Mouse (Mus musculus): ENCODE results near the gene Prame.
A peak's percentile ranks its signal among the peaks of the same experiment; 100 is the strongest.
"Not testable (repeated sequence)": the region's sequence is repeated elsewhere in the genome, so short reads cannot be mapped to it uniquely, and the experiment has no call there.

Prame gene

GRCm38 (mm10) chrX:135569467-135569866 lies 58.0 kb downstream of the Prame start:
- not testable (repeated sequence) for H3K4me3 ChIP-seq (replicated peaks; ENCODE audit: low read length); H3K4me1 ChIP-seq (replicated peaks; ENCODE audit: low read depth, low read length); H3K9me3 ChIP-seq (ENCODE audit: low read length); H3K36me3 ChIP-seq (ENCODE audit: insufficient read depth, low read length); H3K27me3 ChIP-seq (ENCODE audit: insufficient read depth, low read length)
- TF ChIP-seq CTCF (conservative IDR thresholded peaks at IDR 0.05; ENCODE audit: low read length): peak; percentile 52

GRCm38 (mm10) chrX:135564934-135565333 lies 62.6 kb downstream of the Prame start:
- H3K4me3 ChIP-seq (replicated peaks; ENCODE audit: low read length); H3K4me1 ChIP-seq (replicated peaks; ENCODE audit: low read depth, low read length): not testable (repeated sequence)

More at GRCm38 (mm10) chrX:135564934-135565333, 62.6 kb downstream of the Prame start:
- not testable (repeated sequence) for H3K9me3 ChIP-seq (ENCODE audit: low read length); H3K36me3 ChIP-seq (ENCODE audit: insufficient read depth, low read length); H3K27me3 ChIP-seq (ENCODE audit: insufficient read depth, low read length)
